Mouse (Mus musculus): Measurements from ENCODE around the gene Zfp146. TPM values are rescaled to one million over a fixed set of nuclear protein-coding genes. Genes with fewer than 3 reads are reported as not detected.
"Not testable (repeated sequence)": the region's sequence is repeated elsewhere in the genome, so short reads cannot be mapped to it uniquely, and the experiment has no call there.

Gene Zfp146
- polyA plus RNA-seq, 1 experiment from 2014 or later = 16.8 TPM

DNA sequence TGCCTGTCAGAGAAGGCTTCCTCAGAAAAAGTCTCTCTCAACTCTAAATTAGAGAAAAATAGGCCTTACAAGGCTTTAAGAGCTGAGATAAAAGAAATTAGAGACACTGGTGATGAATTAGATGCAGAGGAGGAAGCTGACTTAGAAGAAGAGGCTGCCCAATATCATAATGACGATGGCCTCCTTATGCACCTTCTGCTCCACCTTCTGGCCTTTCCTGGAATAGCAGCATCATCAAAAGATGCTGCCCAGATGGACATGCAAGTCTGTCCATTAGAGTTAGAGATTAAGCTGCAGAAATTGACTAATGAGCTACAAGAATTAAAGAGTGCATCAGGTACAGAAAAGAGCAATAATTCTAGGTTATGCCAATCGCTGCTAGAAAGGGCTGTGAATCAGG lies 35.8 kb upstream of the Zfp146 start:
- peak; percentile 84 for DNase-seq
- ATAC-seq (ENCODE audit: insufficient read depth) = no peak

DNA sequence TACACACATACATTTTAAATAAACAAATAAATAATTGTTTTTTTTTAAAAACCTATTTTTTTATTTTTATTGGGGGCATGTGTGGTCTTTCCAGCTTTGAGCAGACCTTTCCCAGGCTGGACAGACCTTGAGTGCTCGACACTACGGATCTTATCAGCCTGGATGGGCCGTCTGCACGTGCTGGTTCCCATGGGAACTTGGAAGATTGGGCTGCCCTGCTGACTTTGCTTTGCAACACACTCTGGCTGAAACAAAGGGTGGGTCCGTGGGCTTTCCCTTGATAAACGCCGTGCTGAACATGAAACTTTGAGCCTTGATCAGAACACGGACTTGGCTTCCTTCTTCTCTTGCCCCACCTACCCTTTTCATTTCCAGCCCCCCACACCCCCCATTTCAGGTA lies 34.8 kb upstream of the Zfp146 start:
- H3K4me3 ChIP-seq (ENCODE audit: low read depth, low read length) = no peak overlapping the region
- DNase-seq (no peak), ATAC-seq (ENCODE audit: insufficient read depth) (no peak)
- H3K27me3 ChIP-seq (ENCODE audit: insufficient read depth, low read length) = no peaks in the 10 kb centered on the region
- H3K4me1 ChIP-seq (ENCODE audit: insufficient read depth) = no peaks in the 10 kb centered on the region
- H3K27ac ChIP-seq (ENCODE audit: low read depth) = no peak overlapping the region
- no peak for TF ChIP-seq CTCF (IDR thresholded peaks at IDR 0.05; ENCODE audit: low read depth)
- WGBS = 22% methylated on average over 8 of the region's 8 CpGs
- H3K9ac ChIP-seq = no peak overlapping the region
- H3K4me2 ChIP-seq = no peak overlapping the region
- no peaks in the 10 kb centered on the region for H3K9me3 ChIP-seq (ENCODE audit: low read depth, low read length)
- H3K36me3 ChIP-seq (ENCODE audit: insufficient read depth) = no peaks in the 10 kb centered on the region

More for the DNA sequence above, 35.8 kb upstream of the Zfp146 start:
- Histone ChIP-seq H3K27ac (ENCODE audit: low read depth) (no peak overlapping the region), H3K36me3 (ENCODE audit: insufficient read depth) (no peaks in the 10 kb centered on the region), H3K4me3 (ENCODE audit: low read depth, low read length) (no peak overlapping the region), H3K9me3 (ENCODE audit: low read depth, low read length) (no peaks in the 10 kb centered on the region), H3K4me1 (ENCODE audit: insufficient read depth) (no peaks in the 10 kb centered on the region), H3K27me3 (ENCODE audit: insufficient read depth, low read length) (no peaks in the 10 kb centered on the region), H3K9ac (no peak overlapping the region), H3K4me2 (no peak overlapping the region)
- WGBS = 7% methylated on average over 2 of the region's 2 CpGs
- TF ChIP-seq CTCF (IDR thresholded peaks at IDR 0.05; ENCODE audit: low read depth) = peak; percentile 87

DNA sequence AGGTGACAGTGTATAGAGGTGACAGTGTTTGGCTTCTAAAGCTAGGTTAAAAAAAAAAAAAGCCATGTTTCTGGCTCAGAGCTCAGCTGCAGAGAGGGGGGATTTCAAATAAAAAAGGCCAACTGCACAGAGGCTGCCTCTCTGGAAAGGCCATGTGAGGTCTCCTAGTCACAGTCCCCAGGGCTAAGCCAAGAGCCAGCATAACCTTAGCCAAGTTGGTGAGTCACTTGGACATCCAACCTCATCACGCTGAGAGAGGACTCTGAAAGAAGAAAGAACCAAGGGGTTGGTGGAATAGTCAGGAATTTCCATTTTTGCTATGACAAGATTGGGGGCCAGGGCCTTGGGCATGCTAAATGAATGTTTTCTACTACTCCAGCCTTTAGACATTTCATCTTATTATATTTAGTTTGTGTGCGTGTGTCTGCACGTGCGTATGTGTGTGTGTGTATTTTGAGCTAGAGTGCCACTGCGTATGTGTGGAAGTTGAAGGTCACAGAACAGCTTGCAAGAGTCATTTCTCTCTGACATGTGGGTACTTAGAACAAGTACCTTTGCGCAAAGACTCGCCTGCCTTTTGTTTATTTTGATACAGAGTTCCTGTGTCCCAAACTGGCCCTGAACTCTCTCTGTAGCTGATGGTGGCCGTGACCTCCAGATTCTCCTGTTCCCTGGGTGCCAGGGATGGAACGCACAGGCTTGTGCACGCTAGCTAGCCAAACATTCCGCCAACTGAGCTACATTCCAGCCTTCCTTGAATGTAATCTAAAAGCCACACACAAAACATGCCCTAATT lies 33.5 kb upstream of the Zfp146 start:
- Histone ChIP-seq H3K4me2 (no peak overlapping the region), H3K9ac (no peak overlapping the region), H3K9me3 (ENCODE audit: low read depth, low read length) (no peaks in the 10 kb centered on the region), H3K4me1 (ENCODE audit: insufficient read depth) (no peaks in the 10 kb centered on the region), H3K4me3 (ENCODE audit: low read depth, low read length) (no peak overlapping the region), H3K36me3 (ENCODE audit: insufficient read depth) (no peaks in the 10 kb centered on the region), H3K27ac (ENCODE audit: low read depth) (no peak overlapping the region), H3K27me3 (ENCODE audit: insufficient read depth, low read length) (no peaks in the 10 kb centered on the region)
- ATAC-seq (ENCODE audit: insufficient read depth) (no peak), DNase-seq (no peak)
- TF ChIP-seq CTCF (IDR thresholded peaks at IDR 0.05; ENCODE audit: low read depth) = no peak
- WGBS = 40% methylated on average over 11 of the region's 11 CpGs

DNA sequence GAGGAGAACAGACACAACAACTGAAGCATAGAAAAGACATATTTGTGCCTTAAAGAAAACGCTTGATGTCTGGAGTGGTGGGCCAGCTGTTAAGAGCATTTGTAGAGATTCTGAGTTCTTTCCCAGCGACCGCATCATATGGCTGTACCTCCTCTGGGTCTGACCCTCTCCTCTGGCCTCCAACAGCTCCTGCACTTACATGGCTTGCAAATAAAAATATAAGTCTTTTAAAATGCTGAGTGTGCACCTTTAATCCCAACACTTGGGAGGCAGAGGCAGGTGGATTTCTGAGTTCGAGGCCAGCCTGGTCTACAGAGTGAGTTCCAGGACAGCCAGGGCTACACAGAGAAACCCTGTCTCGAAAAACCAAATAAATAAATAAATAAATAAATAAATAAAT lies 31.1 kb upstream of the Zfp146 start:
- not testable (repeated sequence) for ATAC-seq (ENCODE audit: insufficient read depth); DNase-seq; H3K9ac ChIP-seq; H3K9me3 ChIP-seq (ENCODE audit: low read depth, low read length); H3K4me2 ChIP-seq; H3K27ac ChIP-seq (ENCODE audit: low read depth); H3K4me3 ChIP-seq (ENCODE audit: low read depth, low read length); H3K4me1 ChIP-seq (ENCODE audit: insufficient read depth); H3K27me3 ChIP-seq (ENCODE audit: insufficient read depth, low read length); H3K36me3 ChIP-seq (ENCODE audit: insufficient read depth)
- 78% methylated on average over 5 of the region's 5 CpGs for WGBS

DNA sequence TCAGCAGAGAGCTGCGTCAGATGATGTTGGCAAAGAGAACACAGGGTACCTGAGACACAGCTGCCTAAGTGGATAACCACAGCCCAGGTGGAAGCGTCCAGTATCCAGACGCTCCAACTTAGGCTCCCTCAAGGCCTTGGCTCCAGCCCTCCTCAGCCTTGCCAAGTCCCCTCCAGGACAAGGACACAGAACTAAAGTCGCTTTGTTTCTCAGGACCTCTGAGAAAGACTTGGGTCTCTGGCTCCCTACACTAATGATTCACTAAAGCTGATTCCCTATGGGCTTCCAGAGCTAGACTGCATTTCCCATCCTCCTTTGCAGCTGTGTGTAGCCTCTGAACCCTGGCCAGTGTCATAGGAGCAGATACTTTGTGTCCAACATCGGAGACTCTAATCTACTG lies 30.6 kb upstream of the Zfp146 start:
- DNase-seq (no peak), ATAC-seq (ENCODE audit: insufficient read depth) (no peak)
- Histone ChIP-seq H3K9ac (no peak overlapping the region), H3K9me3 (ENCODE audit: low read depth, low read length) (no peaks in the 10 kb centered on the region), H3K27me3 (ENCODE audit: insufficient read depth, low read length) (no peaks in the 10 kb centered on the region), H3K4me1 (ENCODE audit: insufficient read depth) (no peaks in the 10 kb centered on the region), H3K27ac (ENCODE audit: low read depth) (no peak overlapping the region), H3K36me3 (ENCODE audit: insufficient read depth) (no peaks in the 10 kb centered on the region), H3K4me2 (no peak overlapping the region), H3K4me3 (ENCODE audit: low read depth, low read length) (no peak overlapping the region)
- no peak for TF ChIP-seq CTCF (IDR thresholded peaks at IDR 0.05; ENCODE audit: low read depth)
- 77% methylated on average over 5 of the region's 5 CpGs for WGBS

DNA sequence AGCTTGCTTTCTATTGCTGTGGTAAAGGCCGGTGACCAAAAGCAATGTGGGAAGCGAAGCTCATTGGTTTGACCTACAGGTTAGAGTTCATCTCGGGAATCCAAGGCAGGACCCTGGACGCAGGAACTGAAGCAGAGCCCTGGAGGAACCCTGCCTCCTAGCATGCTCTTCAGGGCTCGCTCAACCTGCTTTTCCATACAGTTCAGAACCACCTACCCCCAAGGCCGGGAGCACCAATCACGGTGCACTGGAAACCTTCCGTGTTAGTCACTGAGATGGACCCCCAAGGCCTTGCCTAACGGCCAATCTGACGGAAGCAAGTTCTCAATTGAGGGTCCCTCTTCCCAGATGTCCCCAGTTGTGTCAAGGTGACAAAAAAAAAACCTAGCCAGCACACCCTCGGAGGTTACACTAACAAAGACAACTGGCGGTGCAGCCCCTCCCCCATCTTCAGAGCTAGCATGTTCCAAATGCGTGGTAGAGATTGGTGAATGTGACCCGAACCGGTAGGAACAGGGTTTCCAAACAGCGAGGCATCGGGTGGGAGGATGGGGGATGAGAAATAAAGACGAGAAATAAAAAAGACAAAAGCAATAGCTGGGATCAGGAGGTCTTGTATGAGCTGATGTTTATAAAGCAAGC lies 30.1 kb upstream of the Zfp146 start:
- H3K27me3 ChIP-seq (ENCODE audit: insufficient read depth, low read length) = no peaks in the 10 kb centered on the region
- DNase-seq = no peak
- ATAC-seq (ENCODE audit: insufficient read depth) = no peak
- no peaks in the 10 kb centered on the region for H3K4me1 ChIP-seq (ENCODE audit: insufficient read depth)
- H3K4me2 ChIP-seq = no peak overlapping the region
- H3K9ac ChIP-seq = no peak overlapping the region
- 67% methylated on average over 18 of the region's 18 CpGs for WGBS
- H3K4me3 ChIP-seq (ENCODE audit: low read depth, low read length) = no peak overlapping the region
- H3K27ac ChIP-seq (ENCODE audit: low read depth) = no peak overlapping the region
- no peaks in the 10 kb centered on the region for H3K36me3 ChIP-seq (ENCODE audit: insufficient read depth)
- TF ChIP-seq CTCF (IDR thresholded peaks at IDR 0.05; ENCODE audit: low read depth) = no peak
- no peaks in the 10 kb centered on the region for H3K9me3 ChIP-seq (ENCODE audit: low read depth, low read length)

DNA sequence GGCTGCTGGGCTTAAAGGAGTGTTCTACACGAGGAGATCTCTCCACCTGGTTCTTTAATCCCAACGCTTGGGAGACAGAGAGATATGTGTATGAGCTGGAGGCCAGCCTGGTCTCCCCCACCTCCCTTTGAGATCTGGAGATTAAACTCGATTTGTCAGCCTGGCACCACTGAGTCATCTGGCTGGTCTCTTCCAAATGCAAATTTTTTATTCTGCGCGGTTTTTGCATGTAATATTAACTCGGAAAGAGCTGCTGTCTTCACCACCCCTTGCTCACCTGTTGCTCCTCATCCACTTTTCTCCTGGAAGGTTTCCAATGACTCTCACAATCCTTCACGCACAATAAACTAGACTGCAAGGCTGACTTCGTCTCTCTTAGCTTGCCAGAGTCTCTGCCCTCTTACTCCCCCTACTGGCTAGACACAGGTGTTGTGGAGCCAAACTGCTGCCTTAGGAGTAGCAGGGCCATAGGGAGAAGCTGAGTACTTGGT lies 29.0 kb upstream of the Zfp146 start, which contains the start of gene Capns1:
Gene Capns1 (minus strand): TSS at position 331 of the 491 bp plus-strand sequence.
- Histone ChIP-seq H3K9ac (no peak within 1 kb of the TSS), H3K36me3 (ENCODE audit: insufficient read depth) (no peaks in the 10 kb centered on the region), H3K4me3 (ENCODE audit: low read depth, low read length) (no peak within 1 kb of the TSS), H3K9me3 (ENCODE audit: low read depth, low read length) (no peaks in the 10 kb centered on the region), H3K4me1 (ENCODE audit: insufficient read depth) (peaks cover under 1% of the 10 kb centered on the region; the same call in 1 of the 2 replicates), H3K27me3 (ENCODE audit: insufficient read depth, low read length) (no peaks in the 10 kb centered on the region), H3K4me2 (0 out of 2 replicates have a peak within 1 kb of the TSS, but pooled peaks have one; percentile 10), H3K27ac (ENCODE audit: low read depth) (peak within 1 kb of the TSS; percentile 9; the same call in 1 of the 2 replicates)
- WGBS = 10% methylated on average over 8 of the region's 8 CpGs
- no peak for ATAC-seq (ENCODE audit: insufficient read depth)
- peak; percentile 90 for TF ChIP-seq CTCF (IDR thresholded peaks at IDR 0.05; ENCODE audit: low read depth)
- peak; percentile 93 for DNase-seq
